Mouse (Mus musculus): ENCODE data around the gene Gpr155.

DNA sequence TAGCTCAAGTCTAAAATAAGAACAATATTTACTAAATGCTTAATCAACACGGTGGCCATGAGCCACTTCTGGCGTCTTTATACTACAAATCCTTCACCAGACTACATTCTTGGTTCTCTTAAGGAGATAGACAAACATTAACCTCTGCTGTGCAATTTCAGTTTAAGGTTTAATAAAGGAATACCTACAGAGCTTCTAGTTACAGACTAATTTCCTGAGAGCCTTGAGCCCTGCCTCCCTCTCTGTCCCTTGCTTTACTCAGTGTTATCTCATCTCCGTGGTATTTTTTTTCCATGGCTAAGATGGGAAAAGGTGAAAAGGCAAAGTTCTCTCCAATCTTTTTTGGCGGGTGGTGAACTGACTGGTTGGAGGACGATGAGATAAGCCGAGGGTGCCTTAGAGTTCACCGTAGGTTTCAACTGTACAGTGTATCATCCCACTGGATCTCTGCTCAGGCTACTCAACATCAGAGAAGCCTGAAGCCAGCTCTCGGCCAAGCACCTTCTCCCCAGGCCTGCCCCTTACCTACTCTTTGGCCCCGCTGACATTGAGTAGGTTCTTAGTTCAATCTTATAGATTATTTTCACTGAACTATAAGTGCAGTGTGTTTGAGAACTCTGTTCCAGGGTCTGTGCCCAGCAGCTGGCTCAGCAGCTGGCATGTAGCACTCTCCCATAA is 5.9 kb downstream of the Gpr155 start:
- no peak for TF ChIP-seq CTCF (IDR thresholded peaks at IDR 0.05; ENCODE audit: extremely low read depth, insufficient read length, insufficient replicate concordance, low read depth, low read length)
- TF ChIP-seq POLR2A (IDR thresholded peaks at IDR 0.05; ENCODE audit: low read depth, low read length): no peak

All from small intestine, adult 2 months (tissue).